18 mouse cellular contexts compared by ENCODE assay signal in the genomic region with DNA sequence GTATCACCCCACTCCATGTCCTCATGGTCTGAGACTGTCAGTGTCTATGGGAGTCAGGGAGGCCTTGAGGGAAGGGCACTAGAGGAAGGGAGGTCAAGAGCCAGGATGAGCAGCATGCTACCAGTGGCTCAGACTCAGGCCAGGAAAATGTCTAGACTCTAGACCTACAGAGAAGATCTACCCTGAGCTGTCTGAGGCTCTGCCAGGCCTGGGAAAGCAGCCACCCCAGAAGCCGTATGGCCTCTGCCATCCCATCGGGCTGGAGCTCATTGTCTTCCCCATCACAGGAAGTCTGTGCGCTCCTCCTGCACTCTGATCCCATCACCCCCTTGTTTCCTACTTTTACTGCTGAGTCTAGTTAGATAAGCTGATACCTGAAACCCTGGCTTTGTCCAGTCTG.
"Had no signal": no experiment of that assay in that cellular context is flagged by ENCODE, and none has a peak within 500 bp of the region (broad histone marks: within the 10 kb centered on the region; RNA-seq: fewer than 3 reads in every experiment).

No protein-coding gene starts in this region.

- DNase-seq: kidney, postnatal 10 days; kidney, postnatal 4 days; liver, embryonic 13.5 days; lung, adult 2 months; lung, postnatal 14 days; lung, postnatal 4 days; right cerebral cortex, adult 18-20 months; right cerebral cortex, postnatal 14 days; right cerebral cortex, postnatal 4 days; thymus, adult 2 months; thymus, postnatal 14 days had no signal

- H3K4me1 ChIP-seq: liver, embryonic 13.5 days had no signal

- H3K27ac ChIP-seq: kidney, embryonic 15.5 days; left cerebral cortex, adult 2 months; liver, embryonic 13.5 days; midbrain, embryonic 12.5 days; midbrain, embryonic 15.5 days; neural tube, embryonic 12.5 days; neural tube, embryonic 15.5 days; stomach, postnatal 0 days had no signal

- H3K4me3 ChIP-seq: kidney, embryonic 15.5 days; left cerebral cortex, adult 2 months; liver, embryonic 13.5 days; midbrain, embryonic 12.5 days; midbrain, embryonic 15.5 days; neural tube, embryonic 12.5 days; neural tube, embryonic 15.5 days had no signal

- ATAC-seq: midbrain, embryonic 15.5 days had no signal
